Comparison of ENCODE assay signal across 28 mouse cellular contexts in the genomic region with DNA sequence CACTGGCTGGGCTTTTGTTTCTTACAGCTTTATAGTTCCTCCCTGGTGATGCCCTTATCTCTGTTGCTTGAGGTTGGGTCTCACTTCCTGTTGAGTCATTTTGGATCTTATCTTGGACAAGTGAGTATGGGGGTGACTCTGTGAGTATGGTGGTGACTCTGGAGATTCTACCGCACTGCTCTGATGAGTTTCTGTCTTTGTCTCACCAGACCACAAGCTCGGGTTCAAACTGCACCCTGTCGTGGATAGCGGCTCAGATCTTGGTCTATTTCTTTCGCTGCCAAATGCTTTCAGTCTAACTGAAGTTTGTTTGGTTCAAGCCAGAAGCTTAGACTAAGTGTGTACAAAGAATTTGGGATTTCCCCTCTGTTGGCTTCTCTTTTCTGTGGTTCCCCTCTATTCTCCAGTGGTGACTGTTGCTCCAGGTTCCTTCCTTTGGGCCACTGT. TPM values are rescaled to one million over a fixed set of nuclear protein-coding genes. Genes with fewer than 3 reads are reported as not detected.
A peak's percentile ranks its signal among the peaks of the same experiment; 100 is the strongest.
DNase-seq lines count a peak whose midpoint lies in the region; ATAC-seq and TF ChIP-seq lines count a peak whose summit lies in the region.
"Had no signal": no experiment of that assay in that cellular context is flagged by ENCODE, and none has a peak within 500 bp of the region (broad histone marks: within the 10 kb centered on the region; RNA-seq: fewer than 3 reads in every experiment).

No protein-coding gene starts in this region.

- TF ChIP-seq CTCF in bone marrow macrophage, adult 2 months (IDR thresholded peaks at IDR 0.05; ENCODE audit: low read depth, low read length) = no peak

- peaks cover 17% of the 10 kb centered on the region for H3K27me3 ChIP-seq in megakaryocyte, embryonic 14.5 days (replicated peaks)
- no peaks in the 10 kb centered on the region for H3K27me3 ChIP-seq in forebrain, embryonic 12.5 days
- H3K27me3 ChIP-seq: kidney, embryonic 15.5 days; limb, embryonic 15.5 days; midbrain, embryonic 12.5 days had no signal

- DNase-seq in 416B (ENCODE audit: low read depth) = peak; percentile 95
- DNase-seq in CD4-positive, CD25-positive, alpha-beta regulatory T cell, adult 2 months (ENCODE audit: low read depth, low spot score) = peak; percentile 49
- DNase-seq in right cerebral cortex, postnatal 14 days = no peak
- no peak for DNase-seq in cerebellum, postnatal 10 days
- no peak for DNase-seq in heart, postnatal 4 days
- DNase-seq: adrenal gland, adult 2 months; cerebellum, adult 2 months; gastrocnemius, postnatal 14 days; layer of hippocampus, postnatal 36 days; lung, adult 18-20 months; lung, postnatal 36 days; retina, postnatal 1 day; thymus, postnatal 36 days had no signal

- WGBS in forebrain, embryonic 12.5 days = 94% methylated on average over 5 of the region's 5 CpGs

- H3K4me1 ChIP-seq in bone marrow macrophage, adult 2 months (ENCODE audit: control insufficient read depth, insufficient read depth, low read length) = peaks cover 21% of the 10 kb centered on the region
- peaks cover 23% of the 10 kb centered on the region for H3K4me1 ChIP-seq in megakaryocyte, embryonic 14.5 days
- no peaks in the 10 kb centered on the region for H3K4me1 ChIP-seq in forebrain, embryonic 12.5 days
- H3K4me1 ChIP-seq: forebrain, embryonic 10.5 days; hindbrain, embryonic 10.5 days; kidney, embryonic 15.5 days; limb, embryonic 15.5 days; midbrain, embryonic 12.5 days had no signal

- no peak for TF ChIP-seq POLR2A in bone marrow macrophage, adult 2 months (IDR thresholded peaks at IDR 0.05; ENCODE audit: borderline replicate concordance, low read depth, low read length)

- H3K4me3 ChIP-seq in bone marrow macrophage, adult 2 months (ENCODE audit: insufficient read depth, low read length) = peak overlapping the region; percentile 9
- H3K4me3 ChIP-seq in megakaryocyte, embryonic 14.5 days (replicated peaks) = peak overlapping the region; percentile 78
- H3K4me3 ChIP-seq in forebrain, embryonic 12.5 days (replicated peaks) = no peak overlapping the region
- H3K4me3 ChIP-seq: forebrain, embryonic 10.5 days; hindbrain, embryonic 10.5 days; kidney, embryonic 15.5 days; limb, embryonic 15.5 days; midbrain, embryonic 12.5 days had no signal

- peak overlapping the region; percentile 24 for H3K27ac ChIP-seq in bone marrow macrophage, adult 2 months (ENCODE audit: insufficient read depth, low read depth, low read length)
- no peak overlapping the region for H3K27ac ChIP-seq in forebrain, embryonic 12.5 days
- H3K27ac ChIP-seq: forebrain, embryonic 10.5 days; hindbrain, embryonic 10.5 days; kidney, embryonic 15.5 days; limb, embryonic 15.5 days; midbrain, embryonic 12.5 days had no signal

- H3K9ac ChIP-seq in forebrain, embryonic 12.5 days = no peak overlapping the region
- H3K9ac ChIP-seq: kidney, embryonic 15.5 days; limb, embryonic 15.5 days; midbrain, embryonic 12.5 days had no signal

- no peak for ATAC-seq in forebrain, embryonic 12.5 days (ENCODE audit: low FRiP score)

- H3K9me3 ChIP-seq in megakaryocyte, embryonic 14.5 days = no peaks in the 10 kb centered on the region
- no peaks in the 10 kb centered on the region for H3K9me3 ChIP-seq in forebrain, embryonic 12.5 days
- H3K9me3 ChIP-seq: forebrain, embryonic 10.5 days; hindbrain, embryonic 10.5 days; kidney, embryonic 15.5 days; limb, embryonic 15.5 days; midbrain, embryonic 12.5 days had no signal

- H3K4me2 ChIP-seq in forebrain, embryonic 12.5 days = no peak overlapping the region
- H3K4me2 ChIP-seq: heart, embryonic 11.5 days; kidney, embryonic 15.5 days; limb, embryonic 15.5 days; midbrain, embryonic 12.5 days had no signal

- no peaks in the 10 kb centered on the region for H3K36me3 ChIP-seq in megakaryocyte, embryonic 14.5 days (replicated peaks; ENCODE audit: low read length)
- H3K36me3 ChIP-seq in forebrain, embryonic 12.5 days (replicated peaks) = no peaks in the 10 kb centered on the region
- H3K36me3 ChIP-seq: forebrain, embryonic 10.5 days; hindbrain, embryonic 10.5 days; kidney, embryonic 15.5 days; limb, embryonic 15.5 days; midbrain, embryonic 12.5 days had no signal

RNA-seq across cellular contexts. Expression of a gene that starts 19.9 kb away (rescaled TPM):
- 18.6 and 24.6 TPM in 2 replicates for polyA plus RNA-seq in bone marrow macrophage, adult 2 months (2012; ENCODE audit: insufficient read depth, insufficient read length, missing spikeins)
- 10.7 TPM in 1 of 2 replicates, not detected in the other for polyA plus RNA-seq in megakaryocyte, embryonic 14.5 days (2012; ENCODE audit: insufficient read depth, low replicate concordance)
- polyA plus RNA-seq in forebrain, embryonic 12.5 days (2016; fragmentation: Nextera tagmentation; extraction: Ambion mirVana) = not detected in 2 replicates
- not detected for total RNA-seq in heart, postnatal 4 days (2021)
- total RNA-seq: gastrocnemius, postnatal 14 days; layer of hippocampus, postnatal 36 days; left cerebral cortex, postnatal 25 days had no signal
- polyA plus RNA-seq: heart, embryonic 11.5 days; hindbrain, embryonic 10.5 days; kidney, embryonic 15.5 days; midbrain, embryonic 12.5 days had no signal

RNA-seq across cellular contexts. Expression of a gene that starts 28.2 kb away (rescaled TPM):
- 650 and 692 TPM in 2 replicates for polyA plus RNA-seq in bone marrow macrophage, adult 2 months (2012; ENCODE audit: insufficient read depth, insufficient read length, missing spikeins)
- polyA plus RNA-seq in megakaryocyte, embryonic 14.5 days (2012; ENCODE audit: insufficient read depth, low replicate concordance) = 2.4 TPM in 1 of 2 replicates, not detected in the other
- 0.38 and 1.1 TPM in 2 replicates for polyA plus RNA-seq in forebrain, embryonic 12.5 days (2016; fragmentation: Nextera tagmentation; extraction: Ambion mirVana)
- 1 to 10 TPM; 1.1 to 1.5 TPM for total RNA-seq in heart, postnatal 4 days (2021)

RNA-seq across cellular contexts. Expression of a gene that starts 28.2 kb away (rescaled TPM):
- not detected in 2 replicates for polyA plus RNA-seq in bone marrow macrophage, adult 2 months (2012; ENCODE audit: insufficient read depth, insufficient read length, missing spikeins)
- polyA plus RNA-seq in megakaryocyte, embryonic 14.5 days (2012; ENCODE audit: insufficient read depth, low replicate concordance) = not detected in 2 replicates
- polyA plus RNA-seq in forebrain, embryonic 12.5 days (2016; fragmentation: Nextera tagmentation; extraction: Ambion mirVana) = 0.10 TPM in 1 of 2 replicates, not detected in the other
- not detected for total RNA-seq in heart, postnatal 4 days (2021)
- total RNA-seq: adrenal gland, adult 2 months; gastrocnemius, postnatal 14 days; layer of hippocampus, postnatal 36 days; left cerebral cortex, postnatal 25 days had no signal
- polyA plus RNA-seq: adrenal gland, adult 2 months; cerebellum, adult 2 months; embryonic facial prominence, embryonic 14.5 days; forebrain, embryonic 10.5 days; frontal cortex, adult 2 months; heart, embryonic 11.5 days; intestine, embryonic 14.5 days; kidney, embryonic 15.5 days; limb, embryonic 15.5 days; midbrain, embryonic 12.5 days; small intestine, adult 2 months; stomach, embryonic 14.5 days had no signal

RNA-seq across cellular contexts. Expression of a gene that starts 42.7 kb away (rescaled TPM):
- 168 and 174 TPM in 2 replicates for polyA plus RNA-seq in bone marrow macrophage, adult 2 months (2012; ENCODE audit: insufficient read depth, insufficient read length, missing spikeins)
- 26.0 TPM in 1 of 2 replicates, not detected in the other for polyA plus RNA-seq in megakaryocyte, embryonic 14.5 days (2012; ENCODE audit: insufficient read depth, low replicate concordance)
- polyA plus RNA-seq in forebrain, embryonic 12.5 days (2016; fragmentation: Nextera tagmentation; extraction: Ambion mirVana) = 0.44 and 0.91 TPM in 2 replicates
- total RNA-seq in heart, postnatal 4 days (2021) = 1 to 10 TPM; 1.7 to 2.1 TPM

Comparison
In these comparisons a context has a peak if more than half of its experiments do, and no peak if none do; other contexts are left out.
1. DNase-seq: peak in 416B (single experiment) and CD4-positive, CD25-positive, alpha-beta regulatory T cell, adult 2 months (single experiment); none in right cerebral cortex, postnatal 14 days (single experiment), cerebellum, postnatal 10 days (0 of 2) and heart, postnatal 4 days (single experiment).
2. RNA of a gene that starts 28.2 kb away (polyA plus RNA-seq): 650 to 692 TPM in bone marrow macrophage, adult 2 months; 2.4 TPM in megakaryocyte, embryonic 14.5 days and 0.38 to 1.1 TPM in forebrain, embryonic 12.5 days; every median in the first group is over 100 times any median in the second.